Mouse (Mus musculus): Measurements from ENCODE around the gene Cptp.

Cptp gene

DNA sequence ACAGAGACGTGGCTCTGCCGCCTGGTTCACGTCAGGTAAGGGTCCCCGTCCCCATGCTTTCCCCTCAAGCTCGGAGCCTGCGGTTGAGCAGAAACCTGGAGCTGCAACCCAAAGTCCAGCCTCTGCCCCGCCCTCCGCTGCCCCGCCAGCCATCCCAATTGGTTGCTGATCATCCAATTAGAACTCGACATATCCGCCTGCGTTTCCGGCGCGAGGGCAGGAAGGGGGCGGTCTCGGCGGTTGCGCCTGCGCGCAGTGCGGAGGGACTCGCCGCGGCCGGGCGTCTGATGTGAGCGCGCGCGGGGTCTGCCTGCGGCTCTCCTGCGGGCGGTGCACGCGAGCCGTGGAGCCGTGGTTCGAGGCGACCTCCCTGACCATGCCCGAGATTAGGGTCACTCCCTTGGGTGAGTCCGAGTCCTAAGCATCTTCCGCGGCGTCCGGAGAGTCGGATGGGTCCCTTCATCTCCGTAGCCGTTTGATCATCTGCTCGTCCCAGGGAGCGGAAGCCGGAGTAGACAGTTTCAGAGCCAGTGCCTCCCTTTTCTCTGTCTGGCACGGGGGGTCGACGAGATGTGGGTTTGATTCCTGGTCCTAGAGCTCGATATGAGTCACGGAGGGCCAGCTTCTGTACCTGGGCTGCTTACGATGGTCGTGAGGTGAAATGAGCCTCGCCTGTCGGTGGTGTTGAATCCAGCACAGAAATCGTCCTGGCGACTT lies at the start of gene Cptp, which contains the start of gene Ints11:
Gene Cptp (minus strand): TSS at position 124 of the 717 bp plus-strand sequence.
Gene Ints11 (plus strand): TSS at position 230 of the 717 bp plus-strand sequence.
- DNase-seq (ENCODE audit: low read depth) = peak; percentile 96

DNA sequence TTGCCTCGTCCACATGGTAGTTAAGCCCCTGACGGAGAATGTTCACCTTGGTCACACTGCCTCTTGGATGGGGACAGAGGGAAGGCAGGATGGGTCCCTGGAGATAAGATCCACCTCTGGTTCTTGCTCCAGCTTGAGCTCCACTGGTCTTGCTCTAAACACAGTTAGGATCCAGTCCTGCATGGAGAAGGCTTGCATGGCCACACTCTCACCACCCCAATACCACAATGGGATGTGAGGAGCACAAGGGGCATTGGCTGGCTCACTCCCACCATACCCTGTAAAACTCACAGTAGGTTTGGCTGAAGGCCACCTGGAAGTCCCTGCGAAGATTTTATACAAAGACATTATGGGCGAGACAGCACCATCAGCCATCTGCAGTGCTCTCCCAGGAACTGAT lies 39.5 kb upstream of the Cptp start:
- DNase-seq (ENCODE audit: low read depth) = no peak

DNA sequence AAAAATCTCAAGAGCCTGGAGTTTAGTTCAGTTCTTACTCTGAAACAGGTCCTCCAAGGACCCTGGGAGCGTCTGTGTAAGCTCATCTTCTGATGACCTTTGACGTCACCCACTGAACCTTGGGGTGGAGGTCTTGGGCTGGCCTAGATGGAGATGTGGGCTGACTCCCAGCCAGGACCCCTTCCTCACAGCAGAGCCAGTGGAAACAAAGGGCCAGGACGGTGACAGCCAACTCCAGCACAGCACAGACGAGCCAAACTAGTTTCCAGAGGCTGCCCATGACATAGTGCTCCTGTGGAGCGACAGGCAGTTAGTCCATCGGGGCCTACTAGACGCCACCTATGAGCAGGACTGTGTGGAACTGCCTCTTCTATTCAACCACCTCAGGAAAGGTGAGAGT lies 39.0 kb upstream of the Cptp start:
- DNase-seq (ENCODE audit: low read depth) = no peak

DNA sequence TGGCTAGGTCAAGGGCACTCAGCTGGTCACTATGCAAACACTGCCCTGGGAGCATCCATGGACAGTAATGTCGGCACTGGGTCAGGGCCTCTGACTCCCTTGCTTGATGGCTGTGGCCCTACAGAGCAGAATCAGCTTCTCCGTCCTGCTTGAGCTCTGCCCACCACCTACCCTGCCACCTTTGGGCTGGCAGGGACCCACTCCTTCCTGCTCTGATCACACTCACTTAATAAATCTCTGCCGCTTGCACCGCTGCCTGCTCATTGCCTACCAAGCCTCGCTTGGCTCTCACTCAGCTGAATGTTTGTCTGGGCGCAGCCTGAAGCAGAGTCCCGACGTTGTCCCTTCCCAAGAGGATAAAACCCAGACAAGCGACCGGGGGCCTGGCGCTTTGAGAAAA lies 37.8 kb upstream of the Cptp start:
- no peak for DNase-seq (ENCODE audit: low read depth)

DNA sequence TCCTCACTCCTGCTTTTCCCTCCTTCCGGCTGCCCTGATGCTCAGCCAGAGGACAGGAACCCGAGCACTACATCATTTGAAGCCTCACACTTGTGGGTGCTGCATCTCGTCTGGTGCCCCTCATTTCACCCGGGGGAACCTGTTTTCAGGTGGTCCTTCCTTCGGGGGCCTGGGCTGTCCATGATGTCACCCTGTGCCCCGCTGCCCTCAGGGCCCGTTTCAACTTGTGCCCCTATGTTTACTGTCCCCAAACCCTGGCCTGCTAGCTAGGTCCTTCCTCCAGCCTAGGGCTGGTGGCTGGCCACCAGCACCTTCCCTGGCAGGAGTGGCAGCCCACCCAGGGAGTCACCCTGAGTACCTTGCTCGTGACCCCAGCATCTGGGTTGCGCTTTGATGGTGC lies 36.9 kb upstream of the Cptp start:
- DNase-seq (ENCODE audit: low read depth) = no peak

DNA sequence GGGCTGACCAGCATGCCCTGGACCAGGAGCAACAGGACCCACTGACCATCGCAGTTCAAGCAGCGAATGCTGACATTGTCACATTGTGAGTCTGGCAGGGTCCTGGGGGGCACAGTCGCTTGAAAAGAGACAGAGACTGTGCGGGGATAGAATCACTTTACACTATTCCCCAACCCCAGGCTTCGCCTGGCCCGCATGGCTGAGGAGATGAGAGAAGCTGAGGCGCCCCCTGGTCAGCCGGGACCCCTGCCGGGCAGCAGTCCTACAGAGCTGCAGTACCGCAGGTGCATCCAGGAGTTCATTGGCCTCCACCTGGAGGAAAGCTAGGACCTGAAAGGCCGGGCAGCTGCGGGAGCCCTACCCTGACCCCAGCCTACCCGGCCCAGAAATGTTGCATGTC lies 36.4 kb upstream of the Cptp start:
- no peak for DNase-seq (ENCODE audit: low read depth)

DNA sequence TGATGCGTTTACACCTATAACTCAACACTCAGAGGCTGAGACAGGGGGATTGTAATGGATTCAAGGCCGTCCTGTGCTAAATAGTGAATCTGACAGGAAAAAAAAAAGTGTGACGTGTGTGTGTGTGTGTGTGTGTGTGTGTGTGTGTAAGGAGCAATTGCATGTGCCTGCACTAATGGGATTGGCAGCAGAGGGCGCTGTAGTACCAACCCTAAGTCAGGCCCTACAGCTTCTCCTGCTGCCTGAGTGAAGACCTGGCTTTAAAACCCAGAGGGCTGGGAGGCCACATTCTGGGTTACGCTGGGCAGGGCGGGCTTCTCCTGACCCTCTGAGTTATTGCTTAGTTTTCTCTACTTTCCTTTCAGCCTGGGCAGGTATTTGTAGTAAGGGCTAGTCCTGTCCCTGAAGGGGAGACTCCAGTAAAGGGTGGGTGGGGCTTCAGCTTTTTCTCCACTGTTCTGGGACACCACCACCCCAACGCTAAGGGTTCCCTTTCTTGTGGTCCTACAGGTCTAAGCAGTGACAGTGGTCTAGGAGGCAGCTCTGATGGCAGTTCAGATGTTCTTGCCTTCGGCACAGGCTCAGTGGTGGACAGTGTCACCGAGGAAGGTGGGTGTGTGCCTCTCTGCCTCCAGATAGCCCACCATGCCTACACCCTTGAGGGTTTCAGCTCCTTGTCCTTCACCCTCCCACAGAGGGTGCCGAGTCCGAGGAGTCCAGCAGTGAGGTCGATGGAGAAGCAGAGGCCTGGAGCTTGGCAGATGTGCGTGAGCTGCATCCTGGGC lies 35.3 kb upstream of the Cptp start:
- DNase-seq (ENCODE audit: low read depth) = peak; percentile 60

DNA sequence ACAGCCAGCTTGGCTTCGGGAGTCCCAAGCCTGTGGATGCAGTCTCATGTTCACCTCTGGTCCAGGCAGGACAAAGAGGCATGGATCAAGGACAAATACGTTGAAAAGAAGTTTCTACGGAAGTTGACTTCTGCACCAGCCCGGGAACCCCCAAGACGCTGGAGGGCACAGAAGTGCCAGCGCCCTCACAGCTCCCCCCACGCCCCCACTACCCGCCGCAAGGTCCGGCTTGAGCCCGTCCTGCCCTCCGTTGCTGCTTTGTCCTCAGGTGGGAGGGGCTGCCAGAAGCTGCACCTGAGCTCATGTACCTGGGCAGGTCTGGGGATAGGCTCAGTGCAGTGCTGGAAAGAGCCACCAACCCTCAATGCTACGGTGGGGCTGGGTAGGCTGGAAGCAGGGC lies 34.0 kb upstream of the Cptp start:
- no peak for DNase-seq (ENCODE audit: low read depth)

DNA sequence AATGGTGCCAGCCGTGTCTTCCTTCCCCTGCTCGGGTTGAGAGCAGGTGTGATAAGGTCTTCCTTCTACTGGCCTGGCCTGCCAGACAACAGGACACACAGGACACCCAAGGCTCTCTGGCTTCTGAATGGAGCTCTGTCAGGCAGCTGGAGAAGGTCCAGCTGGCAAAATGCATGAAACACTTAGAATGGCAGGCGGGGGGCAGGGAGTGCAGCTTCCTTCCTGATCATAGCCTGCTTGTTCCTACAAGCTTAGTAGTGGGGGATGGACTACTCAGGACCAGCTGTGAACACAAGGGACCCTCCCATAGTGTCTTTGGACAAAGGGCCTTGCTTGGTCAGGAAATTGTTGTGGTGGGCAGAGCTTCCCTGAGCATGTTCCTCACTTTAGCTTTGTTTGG lies 32.0 kb upstream of the Cptp start:
- DNase-seq (ENCODE audit: low read depth) = no peak

DNA sequence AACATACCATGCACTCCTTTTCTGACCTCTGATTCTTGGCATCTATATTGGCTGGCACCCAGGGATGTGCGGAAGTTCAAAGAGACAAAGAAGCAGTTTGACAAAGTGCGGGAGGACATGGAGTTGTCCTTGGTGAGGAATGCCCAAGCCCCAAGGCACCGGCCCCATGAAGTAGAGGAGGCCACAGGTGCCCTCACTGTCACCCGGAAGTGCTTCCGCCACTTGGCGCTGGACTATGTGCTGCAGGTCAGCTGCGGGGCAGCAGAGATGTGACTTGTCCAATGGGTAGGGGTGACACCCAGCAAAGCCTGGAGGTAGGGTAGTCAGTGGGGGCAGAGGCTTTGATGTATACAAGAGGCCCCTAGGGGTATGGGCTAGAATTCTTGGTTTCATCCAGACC lies 30.1 kb upstream of the Cptp start:
- no peak for DNase-seq (ENCODE audit: low read depth)

DNA sequence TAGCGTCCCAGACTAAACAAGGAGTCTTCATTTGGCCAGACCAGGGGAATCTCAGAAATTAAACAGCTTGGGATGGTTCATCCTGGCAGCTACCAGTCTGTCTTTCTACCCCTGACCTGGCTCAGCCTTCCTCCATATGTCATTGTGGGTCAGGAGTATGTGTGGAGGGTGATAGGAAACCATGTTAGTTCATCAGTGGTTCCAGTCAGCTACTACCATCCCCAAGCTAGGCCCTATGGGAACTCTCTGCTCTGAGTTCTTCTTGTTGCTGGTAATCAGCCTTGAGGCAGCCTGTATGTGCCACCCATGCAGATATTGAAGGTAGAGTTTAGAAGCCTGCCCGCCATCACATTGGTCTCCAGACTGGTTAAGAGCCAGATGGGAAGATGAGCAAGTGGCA lies 29.1 kb upstream of the Cptp start:
- no peak for DNase-seq (ENCODE audit: low read depth)

DNA sequence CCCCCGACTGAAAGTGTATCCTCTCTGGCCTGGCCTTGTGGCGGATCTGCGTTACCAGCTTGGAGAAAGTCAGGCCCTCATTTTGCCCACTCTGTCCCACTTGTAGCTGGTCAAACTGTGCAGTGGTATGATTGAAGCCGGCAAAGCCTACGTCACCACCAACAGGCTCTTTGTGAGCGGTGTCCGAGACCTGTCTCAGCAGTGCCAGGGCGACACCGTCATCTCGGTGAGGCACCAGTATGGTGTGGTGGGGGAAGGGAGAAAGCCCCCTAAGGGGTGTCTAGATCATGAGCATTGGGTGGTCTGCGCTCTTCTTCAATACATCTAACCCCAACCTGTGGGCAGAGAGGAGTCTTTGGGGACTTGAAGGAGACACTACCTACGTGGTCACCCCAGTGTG lies 27.2 kb upstream of the Cptp start:
- no peak for DNase-seq (ENCODE audit: low read depth)

DNA sequence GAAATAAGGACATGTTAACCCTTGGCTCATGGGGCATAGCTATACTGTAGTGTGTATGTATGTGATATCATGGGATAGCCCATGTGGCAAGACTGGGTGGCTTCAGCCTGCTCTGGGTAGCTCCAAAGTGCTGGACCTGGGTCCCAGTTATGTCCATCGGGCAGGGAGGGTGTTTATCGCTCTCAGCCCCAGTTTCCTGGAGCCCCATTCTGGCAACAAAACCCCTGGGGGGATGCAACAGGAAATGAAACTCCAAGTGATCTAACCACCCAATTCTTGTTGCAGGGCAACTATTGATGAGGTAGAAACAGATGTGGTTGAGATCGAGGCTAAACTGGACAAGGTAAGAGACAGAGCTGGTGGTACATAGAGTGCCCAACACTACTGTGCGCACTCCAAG lies 26.6 kb upstream of the Cptp start:
- DNase-seq (ENCODE audit: low read depth) = no peak

DNA sequence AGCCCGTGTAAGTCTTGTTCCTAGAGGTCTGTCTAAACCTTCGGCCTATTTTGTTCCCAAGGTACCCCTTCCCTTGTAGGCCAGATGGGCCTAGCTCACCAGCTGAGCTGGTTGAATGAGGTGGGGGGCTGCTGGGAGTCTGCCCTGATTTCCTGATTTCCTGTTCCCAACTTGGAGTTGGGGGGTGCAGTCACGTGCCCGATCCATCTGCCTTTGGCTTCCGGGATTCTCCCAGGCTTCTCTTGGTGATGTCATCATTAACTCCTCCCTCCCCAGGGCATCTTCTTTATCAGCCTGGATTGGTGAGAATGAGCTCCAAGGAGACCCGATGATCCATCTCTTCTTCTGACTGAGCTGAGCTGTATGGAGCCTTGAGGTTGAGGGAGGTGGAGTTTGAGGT lies 26.0 kb upstream of the Cptp start:
- peak; percentile 48 for DNase-seq (ENCODE audit: low read depth)

DNA sequence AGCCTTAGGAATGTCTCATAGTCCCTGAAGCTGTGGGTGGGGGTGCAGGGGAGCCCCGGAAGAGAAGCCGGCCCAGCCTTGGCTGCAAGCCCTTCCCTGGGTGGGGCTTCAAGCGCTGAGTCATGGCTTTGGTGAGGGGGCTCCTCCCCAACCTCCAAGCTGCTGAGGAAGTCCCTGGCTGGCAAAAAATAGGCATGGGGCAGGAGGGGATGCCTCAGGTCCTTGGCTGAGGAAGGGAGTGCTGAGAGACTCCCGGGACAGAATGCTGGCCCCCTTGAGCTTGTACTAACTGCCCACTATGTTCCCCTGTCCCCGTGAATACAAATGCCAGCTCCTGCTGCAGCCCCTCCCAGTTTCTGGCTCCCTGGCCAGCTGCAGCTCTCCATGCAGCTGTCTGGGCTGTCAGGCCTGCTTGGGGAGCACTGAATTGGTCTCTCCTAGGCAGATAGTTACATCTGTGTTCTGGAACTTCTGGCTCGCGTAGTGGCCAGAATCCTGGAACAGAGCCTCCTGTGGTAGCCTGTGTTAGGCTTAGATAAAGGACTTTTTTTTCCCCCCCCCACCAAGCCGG lies 25.2 kb upstream of the Cptp start:
- DNase-seq (ENCODE audit: low read depth) = peak; percentile 87

DNA sequence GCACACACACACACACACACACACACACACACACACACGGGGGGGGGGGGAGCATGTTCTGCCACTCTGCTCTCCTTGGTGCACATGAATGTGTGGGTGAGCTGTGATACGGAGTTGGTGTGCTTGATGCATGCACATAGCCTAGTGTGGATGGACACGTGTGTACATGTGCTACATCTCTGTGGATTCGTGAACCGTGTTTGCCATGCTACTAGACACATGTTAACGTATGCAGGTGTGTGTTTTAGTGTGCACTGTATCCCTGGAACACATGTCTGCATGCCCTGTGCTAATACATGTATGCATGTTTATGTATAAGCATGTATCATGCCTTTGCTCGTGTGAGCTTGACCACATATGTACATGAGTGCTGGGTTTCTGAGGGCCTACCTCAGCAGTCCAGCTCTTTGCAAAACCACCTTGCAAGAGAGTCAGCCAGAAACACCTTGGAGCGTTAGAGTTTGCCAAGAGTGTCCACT lies 24.0 kb upstream of the Cptp start:
- DNase-seq (ENCODE audit: low read depth) = no peak

DNA sequence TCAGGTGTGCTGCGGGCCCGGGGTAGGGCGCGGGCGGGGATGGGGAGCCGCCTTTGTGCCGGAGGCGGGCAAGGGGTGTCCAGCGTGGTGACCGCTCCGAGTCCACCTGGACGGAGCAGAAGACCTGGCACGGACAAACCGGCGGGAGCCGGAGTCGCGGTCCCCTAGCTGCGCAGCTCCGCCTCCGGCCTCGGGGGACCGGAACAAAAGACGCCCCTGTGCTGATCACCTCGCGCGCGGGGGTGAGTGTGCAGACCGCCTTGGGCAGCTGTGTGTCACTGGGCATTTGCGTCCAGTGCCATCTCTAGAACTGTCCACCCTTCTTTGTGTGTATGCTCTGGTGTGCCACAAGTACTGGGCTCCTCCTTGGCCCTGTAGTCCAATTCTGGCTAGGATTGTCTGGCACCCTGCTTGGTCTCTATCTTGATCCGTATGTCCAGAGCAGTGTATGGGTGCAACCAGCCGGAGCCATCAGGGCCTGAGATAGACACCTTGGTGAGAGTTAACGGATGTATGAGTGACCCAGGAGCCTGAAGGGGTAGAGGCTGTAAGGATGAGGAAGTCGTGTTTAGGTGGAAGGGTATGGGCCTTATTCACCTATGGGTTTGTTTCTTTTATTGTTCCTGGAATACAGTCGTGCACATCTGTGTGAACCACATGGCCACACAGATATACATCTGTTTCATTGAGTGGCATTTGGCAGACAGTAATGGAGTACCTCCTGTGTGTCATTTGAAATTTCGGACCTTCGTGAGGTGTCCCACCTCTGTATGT lies 23.4 kb upstream of the Cptp start:
- DNase-seq (ENCODE audit: low read depth) = no peak

DNA sequence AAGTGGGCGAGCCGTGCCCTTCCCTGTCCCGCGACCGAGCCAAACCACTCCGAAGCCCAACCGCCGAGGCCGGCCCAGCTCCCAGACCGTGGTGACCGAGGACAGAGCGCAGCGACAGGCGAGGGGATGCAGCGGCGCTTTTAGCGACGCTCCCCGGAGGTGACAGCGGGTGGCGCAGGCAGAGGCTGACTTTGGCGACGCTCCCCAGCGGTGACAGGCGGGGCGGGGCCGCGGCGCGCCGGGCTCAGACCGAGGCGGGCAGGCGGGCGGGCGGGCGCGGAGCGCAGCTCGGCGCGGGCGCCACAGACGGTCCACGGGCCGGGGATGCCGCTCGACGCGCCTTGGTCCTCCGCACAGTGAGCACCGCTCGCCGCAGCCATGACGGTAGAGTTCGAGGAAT lies 22.8 kb upstream of the Cptp start:
- peak; percentile 84 for DNase-seq (ENCODE audit: low read depth)

DNA sequence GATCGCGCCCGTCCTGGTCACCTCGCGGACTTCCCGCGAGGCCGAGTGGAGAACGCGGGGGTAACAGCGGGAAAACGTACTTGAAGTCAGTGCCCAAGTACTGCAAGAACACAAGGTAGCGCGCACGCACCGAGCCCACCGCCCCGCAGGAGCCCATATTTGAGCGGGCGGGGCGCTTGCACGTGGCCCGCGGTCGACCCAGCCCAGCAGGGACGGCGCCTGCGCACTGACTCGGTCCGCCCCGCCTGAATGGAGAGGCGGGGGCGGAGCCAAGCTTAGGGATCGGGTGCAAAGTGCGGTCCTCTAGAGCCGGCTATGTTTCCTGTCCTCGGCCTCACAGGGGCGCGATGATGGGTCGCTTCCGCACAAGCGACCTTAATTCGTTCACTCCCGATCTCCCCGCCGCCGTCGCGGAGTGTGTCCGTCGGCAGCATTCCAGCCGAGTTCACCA lies 22.3 kb upstream of the Cptp start, which contains the start of the genes Pusl1 and Acap3:
Gene Pusl1 (minus strand): TSS at position 231 of the 451 bp plus-strand sequence.
Gene Acap3 (plus strand): TSS at position 272 of the 451 bp plus-strand sequence.
- peak; percentile 96 for DNase-seq (ENCODE audit: low read depth)

DNA sequence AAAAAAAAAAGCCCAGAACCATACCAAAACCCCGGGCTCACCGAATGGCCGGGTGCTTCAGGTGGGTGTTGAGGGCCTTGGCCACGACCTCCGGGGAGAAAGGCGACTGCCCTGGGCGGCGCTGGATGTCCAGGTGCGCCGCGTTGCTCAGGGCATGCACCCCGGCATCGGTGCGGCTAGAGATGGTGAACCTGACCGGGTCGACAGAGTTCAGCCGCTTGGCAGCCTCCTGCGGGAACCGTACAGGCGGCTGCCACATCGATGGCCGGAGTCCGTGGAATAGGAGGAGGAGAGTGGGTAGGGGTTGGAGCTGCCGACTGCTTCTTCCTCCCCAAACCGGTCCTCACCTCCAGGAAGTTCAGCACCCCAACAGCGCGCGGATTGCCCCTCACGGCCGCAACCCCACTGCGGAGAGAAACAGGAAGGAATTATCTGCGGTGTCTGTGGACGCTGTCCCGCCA lies 21.8 kb upstream of the Cptp start:
- no peak for DNase-seq (ENCODE audit: low read depth)

DNA sequence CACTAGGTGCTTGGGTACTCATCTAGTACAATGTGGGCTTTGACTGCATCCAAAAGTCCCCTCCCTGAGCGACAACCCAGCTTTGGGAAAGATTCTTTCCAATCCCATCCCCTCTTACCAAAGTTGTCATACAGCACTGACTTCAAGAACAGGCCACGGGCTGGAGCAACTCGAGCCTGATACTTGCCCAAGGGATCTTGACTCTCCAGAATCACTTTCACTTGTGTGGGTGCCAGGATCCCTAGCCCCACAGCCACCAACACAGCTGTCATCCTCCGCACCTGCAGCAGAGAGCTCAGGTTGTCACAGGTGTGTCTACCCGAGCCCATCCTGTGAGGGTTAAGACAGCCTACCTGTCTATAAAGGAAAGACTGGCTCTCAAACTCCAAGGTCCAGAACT lies 20.1 kb upstream of the Cptp start:
- DNase-seq (ENCODE audit: low read depth) = no peak

DNA sequence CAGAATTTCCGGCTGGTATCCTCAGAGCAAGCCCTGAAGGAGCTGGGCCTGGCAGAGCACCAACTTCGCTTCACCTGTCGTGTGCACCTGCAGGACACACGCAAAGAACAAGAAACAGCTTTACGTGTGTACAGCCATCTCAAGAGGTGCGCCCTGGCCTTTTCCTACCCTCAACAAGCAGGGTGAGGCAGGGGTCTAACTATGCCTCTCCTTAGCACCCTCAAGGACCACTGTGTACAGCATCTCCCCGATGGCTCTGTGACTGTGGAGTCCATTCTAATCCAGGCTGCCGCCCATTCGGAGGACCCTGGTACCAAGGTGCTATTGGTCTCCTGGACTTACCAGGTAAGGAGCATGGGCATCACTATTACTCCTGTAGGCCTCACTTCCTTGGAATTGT lies 18.9 kb upstream of the Cptp start:
- DNase-seq (ENCODE audit: low read depth) = no peak
